Mouse (Mus musculus): ENCODE results near the gene Slc46a1. TPM values are rescaled to one million over a fixed set of nuclear protein-coding genes. Genes with fewer than 3 reads are reported as not detected.

The Slc46a1 gene
- polyA plus RNA-seq, 1 experiment from 2014 or later = 16.2 TPM

GRCm38 (mm10) chr11:78509148-78509547, 43.7 kb downstream of the Slc46a1 start:
- H3K27ac ChIP-seq = no peak overlapping the region
- no peak overlapping the region for H3K4me2 ChIP-seq
- H3K4me3 ChIP-seq = no peak overlapping the region
- ATAC-seq (ENCODE audit: insufficient number of reproducible peaks, insufficient read depth, low FRiP score, low TSS enrichment, low read depth) = no peak
- H3K27me3 ChIP-seq = no peaks in the 10 kb centered on the region
- peaks cover 42% of the 10 kb centered on the region for H3K36me3 ChIP-seq
- 79% methylated on average over 5 of the region's 5 CpGs for WGBS
- no peaks in the 10 kb centered on the region for H3K9me3 ChIP-seq
- H3K9ac ChIP-seq = no peak overlapping the region
- peaks cover 19% of the 10 kb centered on the region for H3K4me1 ChIP-seq

GRCm38 (mm10) chr11:78512025-78512957, 46.8 kb downstream of the Slc46a1 start, which contains the start of the genes Tmem199 and Poldip2:
TSS of gene Tmem199 (minus strand) at chr11:78512172.
TSS of gene Poldip2 (plus strand) at chr11:78512193.
- Histone ChIP-seq H3K4me3 (peak within 1 kb of the TSS; percentile 77), H3K27ac (peak within 1 kb of the TSS; percentile 83), H3K36me3 (peaks cover 59% of the 10 kb centered on the region), H3K9ac (peak within 1 kb of the TSS; percentile 94), H3K9me3 (no peaks in the 10 kb centered on the region), H3K4me1 (peaks cover 19% of the 10 kb centered on the region), H3K4me2 (peak within 1 kb of the TSS; percentile 91), H3K27me3 (no peaks in the 10 kb centered on the region)
- WGBS = under 1% methylated on average over 66 of the region's 67 CpGs
- peak; percentile 93 for ATAC-seq (ENCODE audit: insufficient number of reproducible peaks, insufficient read depth, low FRiP score, low TSS enrichment, low read depth)

- H3K36me3 ChIP-seq = peaks cover 59% of the 10 kb centered on the region
- H3K4me3 ChIP-seq = peak overlapping the region; percentile 77
- no peaks in the 10 kb centered on the region for H3K9me3 ChIP-seq
- 70% methylated on average over 3 of the region's 3 CpGs for WGBS
- no peaks in the 10 kb centered on the region for H3K27me3 ChIP-seq
- H3K4me1 ChIP-seq = peaks cover 19% of the 10 kb centered on the region
- no peak overlapping the region for H3K27ac ChIP-seq
- H3K9ac ChIP-seq = peak overlapping the region; percentile 94
- ATAC-seq (ENCODE audit: insufficient number of reproducible peaks, insufficient read depth, low FRiP score, low TSS enrichment, low read depth) = no peak
- peak overlapping the region; percentile 91 for H3K4me2 ChIP-seq
Measured at GRCm38 (mm10) chr11:78513106-78513790, 47.8 kb downstream of the Slc46a1 start.

- peaks cover 19% of the 10 kb centered on the region for H3K4me1 ChIP-seq
- H3K27ac ChIP-seq = no peak overlapping the region
- no peaks in the 10 kb centered on the region for H3K9me3 ChIP-seq
- 55% methylated on average over 2 of the region's 2 CpGs for WGBS
- peaks cover 65% of the 10 kb centered on the region for H3K36me3 ChIP-seq
- H3K9ac ChIP-seq = no peak overlapping the region
- ATAC-seq (ENCODE audit: insufficient number of reproducible peaks, insufficient read depth, low FRiP score, low TSS enrichment, low read depth) = no peak
- no peaks in the 10 kb centered on the region for H3K27me3 ChIP-seq
- no peak overlapping the region for H3K4me2 ChIP-seq
- no peak overlapping the region for H3K4me3 ChIP-seq
Measured at GRCm38 (mm10) chr11:78515549-78516325, 50.2 kb downstream of the Slc46a1 start.

- H3K4me3 ChIP-seq = no peak overlapping the region
- ATAC-seq (ENCODE audit: insufficient number of reproducible peaks, insufficient read depth, low FRiP score, low TSS enrichment, low read depth) = no peak
- H3K9ac ChIP-seq = no peak overlapping the region
- peaks cover 94% of the 10 kb centered on the region for H3K36me3 ChIP-seq
- WGBS = 93% methylated on average over 10 of the region's 10 CpGs
- H3K4me1 ChIP-seq = 0 out of 2 replicates have a peak, but pooled peaks cover under 1% of the 10 kb centered on the region
- no peak overlapping the region for H3K4me2 ChIP-seq
- H3K27me3 ChIP-seq = no peaks in the 10 kb centered on the region
- no peak overlapping the region for H3K27ac ChIP-seq
- H3K9me3 ChIP-seq = no peaks in the 10 kb centered on the region
Measured at GRCm38 (mm10) chr11:78518931-78519330, 53.4 kb downstream of the Slc46a1 start.

Other genes starting within 250 kb of the Slc46a1 start
- 81.9 and 90.6 TPM in 2 replicates for gene Sdf2, start 220.0 kb upstream of the Slc46a1 start, polyA plus RNA-seq (2015; fragmentation: Nextera tagmentation; extraction: Ambion mirVana)
- 30.3 and 32.2 TPM in 2 replicates for gene Supt6, start 219.7 kb upstream of the Slc46a1 start, polyA plus RNA-seq (2015; fragmentation: Nextera tagmentation; extraction: Ambion mirVana)
- 73.7 and 79.6 TPM in 2 replicates for gene 2610507B11Rik, start 203.9 kb upstream of the Slc46a1 start, polyA plus RNA-seq (2015; fragmentation: Nextera tagmentation; extraction: Ambion mirVana)
- 0.28 TPM in 1 of 2 replicates, not detected in the other for gene BC030499, start 174.9 kb upstream of the Slc46a1 start, polyA plus RNA-seq (2015; fragmentation: Nextera tagmentation; extraction: Ambion mirVana)
- gene Spag5, start 164.2 kb upstream of the Slc46a1 start, polyA plus RNA-seq (2015; fragmentation: Nextera tagmentation; extraction: Ambion mirVana) = 36.4 and 44.3 TPM in 2 replicates
- gene Aldoc, start 142.7 kb upstream of the Slc46a1 start, polyA plus RNA-seq (2015; fragmentation: Nextera tagmentation; extraction: Ambion mirVana) = 16.6 and 21.1 TPM in 2 replicates
- gene Pigs, start 137.3 kb upstream of the Slc46a1 start, polyA plus RNA-seq (2015; fragmentation: Nextera tagmentation; extraction: Ambion mirVana) = 75.7 and 79.5 TPM in 2 replicates
- gene Unc119, start 122.2 kb upstream of the Slc46a1 start, polyA plus RNA-seq (2015; fragmentation: Nextera tagmentation; extraction: Ambion mirVana) = 66.7 and 71.4 TPM in 2 replicates
- gene Foxn1, start 79.1 kb upstream of the Slc46a1 start, polyA plus RNA-seq (2015; fragmentation: Nextera tagmentation; extraction: Ambion mirVana) = 0.73 and 1.1 TPM in 2 replicates
- 0.62 TPM in 1 of 2 replicates, not detected in the other for gene Slc13a2, start 43.5 kb upstream of the Slc46a1 start, polyA plus RNA-seq (2015; fragmentation: Nextera tagmentation; extraction: Ambion mirVana)
- 2.6 and 3.2 TPM in 2 replicates for gene Sarm1, start 32.1 kb downstream of the Slc46a1 start, polyA plus RNA-seq (2015; fragmentation: Nextera tagmentation; extraction: Ambion mirVana)
- 2.2 and 8.7 TPM in 2 replicates for gene Vtn, start 33.4 kb downstream of the Slc46a1 start, polyA plus RNA-seq (2015; fragmentation: Nextera tagmentation; extraction: Ambion mirVana)
- gene Sebox, start 37.8 kb downstream of the Slc46a1 start, polyA plus RNA-seq (2015; fragmentation: Nextera tagmentation; extraction: Ambion mirVana) = not detected in 2 replicates
- gene Tmem199, start 46.5 kb downstream of the Slc46a1 start, polyA plus RNA-seq (2015; fragmentation: Nextera tagmentation; extraction: Ambion mirVana) = 46.6 and 50.9 TPM in 2 replicates
- gene Poldip2, start 46.5 kb downstream of the Slc46a1 start, polyA plus RNA-seq (2015; fragmentation: Nextera tagmentation; extraction: Ambion mirVana) = 168 and 182 TPM in 2 replicates
- gene Tnfaip1, start 70.6 kb downstream of the Slc46a1 start, polyA plus RNA-seq (2015; fragmentation: Nextera tagmentation; extraction: Ambion mirVana) = 73.0 and 78.1 TPM in 2 replicates
- gene Ift20, start 70.7 kb downstream of the Slc46a1 start, polyA plus RNA-seq (2015; fragmentation: Nextera tagmentation; extraction: Ambion mirVana) = 176 and 183 TPM in 2 replicates
- gene Tmem97, start 85.1 kb downstream of the Slc46a1 start, polyA plus RNA-seq (2015; fragmentation: Nextera tagmentation; extraction: Ambion mirVana) = 61.0 and 66.7 TPM in 2 replicates
- gene Nlk, start 231.7 kb downstream of the Slc46a1 start, polyA plus RNA-seq (2015; fragmentation: Nextera tagmentation; extraction: Ambion mirVana) = 13.5 and 14.4 TPM in 2 replicates